Mouse (Mus musculus) testis, postnatal 10 days (tissue): ENCODE results near the gene Gm20388.

ENCODE experiments used
- DNase-seq: peaks from one replicate; pipeline ENCODE4 v3.0.0; 2021; ENCODE audit warnings: low spot score

The Gm20388 gene

GRCm38 (mm10) chr8:120416522-120417394 lies 506.1 kb downstream of the Gm20388 start:
- DNase-seq: peak; percentile 71

GRCm38 (mm10) chr8:120418188-120418587 lies 507.5 kb downstream of the Gm20388 start:
- DNase-seq: no peak

GRCm38 (mm10) chr8:120419675-120420074 lies 509.0 kb downstream of the Gm20388 start:
- DNase-seq: no peak

- DNase-seq: no peak
Measured at GRCm38 (mm10) chr8:120420226-120420625, 509.6 kb downstream of the Gm20388 start.

- DNase-seq: no peak
Measured at GRCm38 (mm10) chr8:120421638-120422037, 511.0 kb downstream of the Gm20388 start.

- DNase-seq: no peak
Measured at GRCm38 (mm10) chr8:120422236-120422635, 511.6 kb downstream of the Gm20388 start.

- DNase-seq: no peak
Measured at GRCm38 (mm10) chr8:120423576-120423975, 512.9 kb downstream of the Gm20388 start.

- DNase-seq: no peak
Measured at GRCm38 (mm10) chr8:120424829-120425198, 514.2 kb downstream of the Gm20388 start.

- DNase-seq: no peak
Measured at GRCm38 (mm10) chr8:120425199-120425941, 514.7 kb downstream of the Gm20388 start.

GRCm38 (mm10) chr8:120426105-120426504 lies 515.5 kb downstream of the Gm20388 start:
- no peak for DNase-seq

GRCm38 (mm10) chr8:120426622-120427385 lies 516.2 kb downstream of the Gm20388 start:
- DNase-seq: peak; percentile 62

GRCm38 (mm10) chr8:120428492-120428891 lies 517.9 kb downstream of the Gm20388 start:
- DNase-seq: no peak

- DNase-seq: no peak
Measured at GRCm38 (mm10) chr8:120429116-120429515, 518.5 kb downstream of the Gm20388 start.

- no peak for DNase-seq
Measured at GRCm38 (mm10) chr8:120431042-120431441, 520.4 kb downstream of the Gm20388 start.

- no peak for DNase-seq
Measured at GRCm38 (mm10) chr8:120432438-120432837, 521.8 kb downstream of the Gm20388 start.

GRCm38 (mm10) chr8:120433143-120433542 lies 522.5 kb downstream of the Gm20388 start:
- DNase-seq: no peak

GRCm38 (mm10) chr8:120433734-120434133 lies 523.1 kb downstream of the Gm20388 start:
- no peak for DNase-seq

- DNase-seq: no peak
Measured at GRCm38 (mm10) chr8:120435781-120436180, 525.1 kb downstream of the Gm20388 start.

- DNase-seq: no peak
Measured at GRCm38 (mm10) chr8:120436491-120437030, 525.9 kb downstream of the Gm20388 start.

- DNase-seq: no peak
Measured at GRCm38 (mm10) chr8:120437207-120437606, 526.6 kb downstream of the Gm20388 start.

GRCm38 (mm10) chr8:120437666-120438395 lies 527.2 kb downstream of the Gm20388 start:
- DNase-seq: no peak
